ENCODE assay signal across 35 mouse cellular contexts in the genomic region with DNA sequence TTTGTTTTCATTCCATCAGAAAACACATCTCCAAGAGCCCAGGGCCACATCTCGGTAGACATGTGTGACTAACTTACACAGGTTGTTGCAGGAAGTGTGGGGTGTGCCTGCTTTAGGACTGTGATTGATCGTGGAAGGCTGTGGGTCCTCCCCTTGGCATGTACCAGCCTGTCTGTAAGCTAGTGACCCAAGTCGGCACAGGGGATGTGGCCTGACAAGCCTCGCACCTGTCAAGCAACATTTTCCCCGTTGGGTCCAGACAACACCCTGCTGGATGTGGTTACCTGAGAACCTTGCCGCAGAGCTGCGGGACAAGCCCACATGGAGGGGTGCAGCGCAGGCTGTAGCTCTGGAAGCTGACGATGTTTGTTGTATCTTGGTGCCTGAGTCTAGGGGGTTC. TPM values are rescaled to one million over a fixed set of nuclear protein-coding genes. Genes with fewer than 3 reads are reported as not detected.
DNase-seq lines count a peak whose midpoint lies in the region; ATAC-seq lines count a peak whose summit lies in the region.
"Had no signal": no experiment of that assay in that cellular context is flagged by ENCODE, and none has a peak within 500 bp of the region (broad histone marks: within the 10 kb centered on the region; RNA-seq: fewer than 3 reads in every experiment).

No protein-coding gene starts in this region.

- H3K27ac ChIP-seq in limb, embryonic 12.5 days: no peak overlapping the region
- no peak overlapping the region for H3K27ac ChIP-seq in limb, embryonic 10.5 days
- H3K27ac ChIP-seq in embryonic facial prominence, embryonic 13.5 days: no peak overlapping the region
- H3K27ac ChIP-seq in embryonic facial prominence, embryonic 15.5 days (replicated peaks): 0 out of 2 replicates have a peak overlapping the region, but pooled peaks have one; percentile 44
- peak overlapping the region; percentile 16; the same call in 1 of the 2 replicates for H3K27ac ChIP-seq in stomach, embryonic 16.5 days (ENCODE audit: low read length)
- H3K27ac ChIP-seq: forebrain, embryonic 13.5 days; heart, embryonic 13.5 days; hindbrain, embryonic 10.5 days; hindbrain, embryonic 15.5 days; kidney, embryonic 15.5 days; layer of hippocampus, adult 2 months; midbrain, embryonic 13.5 days; neural tube, embryonic 15.5 days had no signal

- no peak for DNase-seq in limb, embryonic 10.5 days (ENCODE audit: low spot score)
- no peak for DNase-seq in layer of hippocampus, postnatal 10 days (ENCODE audit: low spot score in 2 of 2)
- DNase-seq in kidney, postnatal 10 days: no peak
- DNase-seq: adrenal gland, postnatal 14 days; cerebellum, adult 11 months; cerebellum, adult 9-10 months; cerebellum, postnatal 36 days; gastrocnemius, postnatal 25 days; heart, adult 18-20 months; heart, postnatal 14 days; kidney, adult 18-20 months; kidney, postnatal 36 days; layer of hippocampus, postnatal 36 days; lung, postnatal 36 days; right cerebral cortex, postnatal 25 days; thymus, adult 2 months; thymus, postnatal 36 days had no signal

- no peak overlapping the region for H3K4me3 ChIP-seq in limb, embryonic 12.5 days (replicated peaks)
- no peak overlapping the region for H3K4me3 ChIP-seq in limb, embryonic 10.5 days
- no peak overlapping the region for H3K4me3 ChIP-seq in embryonic facial prominence, embryonic 13.5 days
- H3K4me3 ChIP-seq in embryonic facial prominence, embryonic 15.5 days (replicated peaks): no peak overlapping the region
- H3K4me3 ChIP-seq in stomach, embryonic 16.5 days (replicated peaks; ENCODE audit: low read length): no peak overlapping the region
- H3K4me3 ChIP-seq: forebrain, embryonic 13.5 days; heart, embryonic 13.5 days; hindbrain, embryonic 10.5 days; hindbrain, embryonic 15.5 days; kidney, embryonic 15.5 days; layer of hippocampus, adult 2 months; megakaryocyte, embryonic 14.5 days; midbrain, embryonic 13.5 days; neural tube, embryonic 15.5 days had no signal

- H3K36me3 ChIP-seq in limb, embryonic 12.5 days: no peaks in the 10 kb centered on the region
- H3K36me3 ChIP-seq in limb, embryonic 10.5 days: no peaks in the 10 kb centered on the region
- H3K36me3 ChIP-seq in embryonic facial prominence, embryonic 13.5 days: no peaks in the 10 kb centered on the region
- H3K36me3 ChIP-seq in embryonic facial prominence, embryonic 15.5 days: no peaks in the 10 kb centered on the region
- no peaks in the 10 kb centered on the region for H3K36me3 ChIP-seq in stomach, embryonic 16.5 days (ENCODE audit: control insufficient read depth, insufficient read depth, low read length)
- H3K36me3 ChIP-seq: heart, embryonic 13.5 days; hindbrain, embryonic 10.5 days; hindbrain, embryonic 15.5 days; kidney, embryonic 15.5 days; midbrain, embryonic 13.5 days; neural tube, embryonic 15.5 days had no signal

- H3K4me1 ChIP-seq in limb, embryonic 12.5 days (replicated peaks): peaks cover 24% of the 10 kb centered on the region
- H3K4me1 ChIP-seq in limb, embryonic 10.5 days: peaks cover 31% of the 10 kb centered on the region
- peaks cover 27% of the 10 kb centered on the region for H3K4me1 ChIP-seq in embryonic facial prominence, embryonic 13.5 days
- peaks cover 30% of the 10 kb centered on the region for H3K4me1 ChIP-seq in embryonic facial prominence, embryonic 15.5 days
- peaks cover 23% of the 10 kb centered on the region for H3K4me1 ChIP-seq in stomach, embryonic 16.5 days (ENCODE audit: control insufficient read depth, insufficient read depth, low read length)

- no peaks in the 10 kb centered on the region for H3K9me3 ChIP-seq in limb, embryonic 12.5 days
- no peaks in the 10 kb centered on the region for H3K9me3 ChIP-seq in limb, embryonic 10.5 days (replicated peaks)
- no peaks in the 10 kb centered on the region for H3K9me3 ChIP-seq in embryonic facial prominence, embryonic 13.5 days
- H3K9me3 ChIP-seq in embryonic facial prominence, embryonic 15.5 days (replicated peaks): no peaks in the 10 kb centered on the region
- no peaks in the 10 kb centered on the region for H3K9me3 ChIP-seq in stomach, embryonic 16.5 days (replicated peaks; ENCODE audit: control insufficient read depth, low read length)
- H3K9me3 ChIP-seq: forebrain, embryonic 13.5 days; heart, embryonic 13.5 days; hindbrain, embryonic 10.5 days; hindbrain, embryonic 15.5 days; kidney, embryonic 15.5 days; megakaryocyte, embryonic 14.5 days; midbrain, embryonic 13.5 days; neural tube, embryonic 15.5 days had no signal

- no peak overlapping the region for H3K4me2 ChIP-seq in limb, embryonic 12.5 days
- H3K4me2 ChIP-seq in embryonic facial prominence, embryonic 13.5 days: 0 out of 2 replicates have a peak overlapping the region, but pooled peaks have one; percentile 5
- H3K4me2 ChIP-seq in embryonic facial prominence, embryonic 15.5 days (replicated peaks): no peak overlapping the region
- no peak overlapping the region for H3K4me2 ChIP-seq in stomach, embryonic 16.5 days (ENCODE audit: low read depth, low read length)
- H3K4me2 ChIP-seq: forebrain, embryonic 13.5 days; heart, embryonic 13.5 days; hindbrain, embryonic 15.5 days; kidney, embryonic 15.5 days; liver, embryonic 11.5 days; midbrain, embryonic 13.5 days; neural tube, embryonic 15.5 days had no signal

- peaks cover 39% of the 10 kb centered on the region for H3K27me3 ChIP-seq in limb, embryonic 12.5 days
- peaks cover 52% of the 10 kb centered on the region for H3K27me3 ChIP-seq in limb, embryonic 10.5 days (ENCODE audit: low read depth, poor library complexity, severe bottlenecking)
- H3K27me3 ChIP-seq in embryonic facial prominence, embryonic 13.5 days: peaks cover 24% of the 10 kb centered on the region
- H3K27me3 ChIP-seq in embryonic facial prominence, embryonic 15.5 days: peaks cover 10% of the 10 kb centered on the region; the same call in 1 of the 2 replicates
- H3K27me3 ChIP-seq in stomach, embryonic 16.5 days (ENCODE audit: control insufficient read depth, insufficient read depth, low read length): no peaks in the 10 kb centered on the region; the same call in 1 of the 2 replicates
- H3K27me3 ChIP-seq: hindbrain, embryonic 15.5 days; Patski had no signal

- H3K9ac ChIP-seq in limb, embryonic 12.5 days (replicated peaks): 0 out of 2 replicates have a peak overlapping the region, but pooled peaks have one; percentile 23
- H3K9ac ChIP-seq in embryonic facial prominence, embryonic 13.5 days: no peak overlapping the region
- H3K9ac ChIP-seq in embryonic facial prominence, embryonic 15.5 days: no peak overlapping the region
- H3K9ac ChIP-seq in stomach, embryonic 16.5 days (ENCODE audit: low read length): no peak overlapping the region
- H3K9ac ChIP-seq: forebrain, embryonic 13.5 days; heart, embryonic 13.5 days; hindbrain, embryonic 15.5 days; kidney, embryonic 15.5 days; midbrain, embryonic 13.5 days; neural tube, embryonic 15.5 days had no signal

- 46% methylated on average over 9 of the region's 9 CpGs for WGBS in limb, embryonic 12.5 days
- WGBS in limb, embryonic 10.5 days: 49% methylated on average over 9 of the region's 9 CpGs
- WGBS in embryonic facial prominence, embryonic 13.5 days: 49% methylated on average over 9 of the region's 9 CpGs
- 26% methylated on average over 9 of the region's 9 CpGs for WGBS in embryonic facial prominence, embryonic 15.5 days
- WGBS in stomach, embryonic 16.5 days: 31% methylated on average over 9 of the region's 9 CpGs

- no peak for ATAC-seq in limb, embryonic 12.5 days (ENCODE audit: insufficient number of reproducible peaks, insufficient read depth, low FRiP score, low TSS enrichment, low read depth)
- no peak for ATAC-seq in embryonic facial prominence, embryonic 13.5 days (ENCODE audit: insufficient number of reproducible peaks, insufficient read depth, low FRiP score, low TSS enrichment, low read depth)
- ATAC-seq in embryonic facial prominence, embryonic 15.5 days (ENCODE audit: insufficient number of reproducible peaks, low FRiP score, low TSS enrichment, low read depth): no peak
- ATAC-seq in stomach, embryonic 16.5 days (ENCODE audit: insufficient read depth, low FRiP score): no peak
- ATAC-seq: forebrain, embryonic 13.5 days; midbrain, embryonic 13.5 days; Patski had no signal

RNA-seq across cellular contexts. Expression of a gene that starts 12.6 kb away (rescaled TPM):
- polyA plus RNA-seq in limb, embryonic 12.5 days (2016; fragmentation: Nextera tagmentation; extraction: Ambion mirVana): 0.18 and 0.20 TPM in 2 replicates
- 0.04 and 0.11 TPM in 2 replicates for polyA plus RNA-seq in limb, embryonic 10.5 days (2016; fragmentation: Nextera tagmentation; extraction: Ambion mirVana)
- polyA plus RNA-seq in embryonic facial prominence, embryonic 13.5 days (2015; fragmentation: Nextera tagmentation; extraction: Ambion mirVana): 0.06 and 0.23 TPM in 2 replicates
- polyA plus RNA-seq in embryonic facial prominence, embryonic 15.5 days (2015; fragmentation: Nextera tagmentation; extraction: Ambion mirVana): 0.21 and 0.69 TPM in 2 replicates
- 0.25 and 0.27 TPM in 2 replicates for polyA plus RNA-seq in stomach, embryonic 16.5 days (2015; fragmentation: Nextera tagmentation; extraction: Ambion mirVana)
- 1 to 10 TPM; 1.4 to 2.0 TPM for total RNA-seq in layer of hippocampus, postnatal 10 days (2021)
- polyA plus RNA-seq: hindbrain, embryonic 10.5 days; limb, embryonic 11.5 days; liver, embryonic 16.5 days; midbrain, embryonic 13.5 days had no signal

RNA-seq across cellular contexts. Expression of a gene that starts 22.1 kb away (rescaled TPM):
- polyA plus RNA-seq in limb, embryonic 12.5 days (2016; fragmentation: Nextera tagmentation; extraction: Ambion mirVana): 92.3 and 105 TPM in 2 replicates
- polyA plus RNA-seq in limb, embryonic 10.5 days (2016; fragmentation: Nextera tagmentation; extraction: Ambion mirVana): 97.8 and 101 TPM in 2 replicates
- polyA plus RNA-seq in embryonic facial prominence, embryonic 13.5 days (2015; fragmentation: Nextera tagmentation; extraction: Ambion mirVana): 93.2 and 106 TPM in 2 replicates
- 83.0 and 85.5 TPM in 2 replicates for polyA plus RNA-seq in embryonic facial prominence, embryonic 15.5 days (2015; fragmentation: Nextera tagmentation; extraction: Ambion mirVana)
- 61.4 and 66.5 TPM in 2 replicates for polyA plus RNA-seq in stomach, embryonic 16.5 days (2015; fragmentation: Nextera tagmentation; extraction: Ambion mirVana)
- 10 to 100 TPM; 43.1 to 43.9 TPM for total RNA-seq in layer of hippocampus, postnatal 10 days (2021)

RNA-seq across cellular contexts. Expression of a gene that starts 36.8 kb away (rescaled TPM):
- 28.4 TPM in 2 replicates for polyA plus RNA-seq in limb, embryonic 12.5 days (2016; fragmentation: Nextera tagmentation; extraction: Ambion mirVana)
- 28.3 and 31.4 TPM in 2 replicates for polyA plus RNA-seq in limb, embryonic 10.5 days (2016; fragmentation: Nextera tagmentation; extraction: Ambion mirVana)
- 29.4 and 30.5 TPM in 2 replicates for polyA plus RNA-seq in embryonic facial prominence, embryonic 13.5 days (2015; fragmentation: Nextera tagmentation; extraction: Ambion mirVana)
- 30.4 and 32.0 TPM in 2 replicates for polyA plus RNA-seq in embryonic facial prominence, embryonic 15.5 days (2015; fragmentation: Nextera tagmentation; extraction: Ambion mirVana)
- 22.9 and 23.0 TPM in 2 replicates for polyA plus RNA-seq in stomach, embryonic 16.5 days (2015; fragmentation: Nextera tagmentation; extraction: Ambion mirVana)
- 10 to 100 TPM; 17.6 to 18.1 TPM for total RNA-seq in layer of hippocampus, postnatal 10 days (2021)

RNA-seq across cellular contexts. Expression of a gene that starts 37.1 kb away (rescaled TPM):
- polyA plus RNA-seq in limb, embryonic 12.5 days (2016; fragmentation: Nextera tagmentation; extraction: Ambion mirVana): 7.1 and 9.3 TPM in 2 replicates
- 6.5 and 7.0 TPM in 2 replicates for polyA plus RNA-seq in limb, embryonic 10.5 days (2016; fragmentation: Nextera tagmentation; extraction: Ambion mirVana)
- 8.3 and 12.6 TPM in 2 replicates for polyA plus RNA-seq in embryonic facial prominence, embryonic 13.5 days (2015; fragmentation: Nextera tagmentation; extraction: Ambion mirVana)
- 17.2 and 22.7 TPM in 2 replicates for polyA plus RNA-seq in embryonic facial prominence, embryonic 15.5 days (2015; fragmentation: Nextera tagmentation; extraction: Ambion mirVana)
- polyA plus RNA-seq in stomach, embryonic 16.5 days (2015; fragmentation: Nextera tagmentation; extraction: Ambion mirVana): 7.8 and 9.6 TPM in 2 replicates
- 1 to 10 TPM; 3.4 to 4.5 TPM for total RNA-seq in layer of hippocampus, postnatal 10 days (2021)
- total RNA-seq: monocyte, adult 5-6 weeks had no signal

RNA-seq across cellular contexts. Expression of a gene that starts 40.1 kb away (rescaled TPM):
- polyA plus RNA-seq in limb, embryonic 12.5 days (2016; fragmentation: Nextera tagmentation; extraction: Ambion mirVana): 12.4 and 12.8 TPM in 2 replicates
- polyA plus RNA-seq in limb, embryonic 10.5 days (2016; fragmentation: Nextera tagmentation; extraction: Ambion mirVana): 5.5 and 5.6 TPM in 2 replicates
- polyA plus RNA-seq in embryonic facial prominence, embryonic 13.5 days (2015; fragmentation: Nextera tagmentation; extraction: Ambion mirVana): 10.2 and 11.7 TPM in 2 replicates
- polyA plus RNA-seq in embryonic facial prominence, embryonic 15.5 days (2015; fragmentation: Nextera tagmentation; extraction: Ambion mirVana): 39.2 and 41.9 TPM in 2 replicates
- 14.8 and 21.7 TPM in 2 replicates for polyA plus RNA-seq in stomach, embryonic 16.5 days (2015; fragmentation: Nextera tagmentation; extraction: Ambion mirVana)
- total RNA-seq in layer of hippocampus, postnatal 10 days (2021): 100 to 1,000 TPM; 118 to 127 TPM
- total RNA-seq: monocyte, adult 5-6 weeks had no signal

Comparison
In these comparisons a context has a peak if more than half of its experiments do, and no peak if none do; other contexts are left out.
1. H3K27ac ChIP-seq: peak in embryonic facial prominence, embryonic 15.5 days (single experiment) and stomach, embryonic 16.5 days (single experiment); none in limb, embryonic 12.5 days (single experiment), limb, embryonic 10.5 days (single experiment) and embryonic facial prominence, embryonic 13.5 days (single experiment).